Mouse (Mus musculus): ENCODE results near the gene Abca1.

The Abca1 gene

DNA sequence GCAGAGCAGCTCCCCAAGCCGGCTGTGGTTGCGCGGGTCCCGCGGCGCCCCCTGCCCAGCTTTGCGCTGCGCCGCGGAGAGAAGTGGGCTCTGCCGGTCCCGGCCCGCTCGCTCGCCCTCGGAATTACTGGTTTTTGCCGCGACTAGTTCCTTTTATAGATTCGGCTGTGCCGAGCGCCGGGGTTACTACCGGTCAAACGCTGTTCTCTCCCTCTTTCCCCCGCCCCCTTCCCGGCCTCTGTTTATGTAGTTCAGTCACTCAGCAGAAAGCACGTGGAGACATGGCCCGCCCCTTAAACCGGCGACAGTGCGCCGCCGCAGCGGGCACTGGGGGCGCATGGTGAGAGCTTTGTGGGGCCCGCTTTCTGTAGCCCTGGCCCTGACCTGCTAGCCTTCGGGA is at the start of gene Abca1:
Abca1 (minus strand) TSS at position 129 of the 400 bp plus-strand sequence.
- in situ Hi-C loops (cut with MboI, MseI) = loop anchor here (5.0 kb wide), 2 partner anchors 37 to 38 kb away; no protein-coding TSS in a partner anchor

DNA sequence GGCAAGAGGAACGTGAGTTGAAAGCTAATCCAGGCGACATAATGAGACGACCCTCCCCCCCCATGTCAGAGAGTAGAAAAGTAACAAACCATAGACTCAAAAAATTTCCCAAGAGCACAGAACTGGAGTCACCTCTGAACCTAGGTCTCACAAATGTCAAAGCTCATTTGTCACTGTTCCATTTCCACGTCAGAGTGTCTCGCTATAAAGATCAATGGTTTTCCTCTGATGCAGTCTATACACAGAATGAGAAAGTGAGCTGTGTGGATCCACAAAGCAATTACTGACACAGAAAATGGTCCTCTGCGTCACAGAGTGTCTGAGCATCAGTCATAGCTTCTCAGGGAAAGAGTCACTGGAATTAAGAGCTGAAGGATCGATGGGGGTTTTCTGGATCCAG is 44.8 kb upstream of the Abca1 start:
- in situ Hi-C loops (cut with MboI, MseI) = no loop called here

GRCm38 (mm10) chr4:53203595-53204400 is 44.1 kb upstream of the Abca1 start:
- in situ Hi-C loops (cut with MboI, MseI) = no loop called here

DNA sequence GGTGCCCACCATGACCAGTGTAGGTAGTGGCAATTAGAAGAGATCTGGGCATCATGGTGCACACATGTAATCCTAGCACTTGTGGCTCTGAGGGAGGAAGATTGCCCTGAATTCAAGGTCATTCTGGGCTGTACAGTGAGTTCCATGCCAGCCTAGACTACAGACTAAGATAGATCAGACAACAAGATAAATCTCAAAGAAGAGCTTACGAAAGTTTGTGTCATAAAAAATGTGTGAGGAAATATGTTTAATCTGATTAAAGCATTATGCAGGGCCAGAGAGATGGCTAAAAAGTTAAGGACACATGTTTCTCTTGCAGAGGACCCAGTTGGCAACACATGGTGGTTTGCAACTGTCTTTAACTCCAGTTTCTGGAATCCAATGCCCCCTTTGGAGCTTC is 40.6 kb upstream of the Abca1 start:
- in situ Hi-C loops (cut with MboI, MseI) = no loop called here

DNA sequence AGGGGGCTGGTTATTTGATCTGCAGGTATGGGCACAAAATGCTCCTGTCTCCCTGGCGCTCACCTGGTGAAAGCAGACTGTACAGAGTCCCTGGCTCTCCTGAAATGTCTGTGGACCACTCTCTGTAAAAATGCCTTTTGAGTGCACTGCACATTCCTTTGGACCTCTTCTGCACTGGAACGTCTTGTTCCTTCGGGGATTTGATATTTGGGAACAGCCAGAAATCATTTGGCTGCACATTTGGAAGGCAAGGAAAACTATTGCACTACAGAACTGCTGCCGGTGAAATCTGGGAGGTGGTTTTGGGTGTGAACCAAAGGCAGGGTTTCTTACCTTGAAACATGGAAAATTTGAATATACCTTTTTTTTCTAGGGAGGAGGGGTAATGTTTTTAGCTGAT is 38.1 kb upstream of the Abca1 start:
- in situ Hi-C loops (cut with MboI, MseI) = loop anchor here (5.0 kb wide), 1 partner anchor 36 kb away; no protein-coding TSS in a partner anchor

DNA sequence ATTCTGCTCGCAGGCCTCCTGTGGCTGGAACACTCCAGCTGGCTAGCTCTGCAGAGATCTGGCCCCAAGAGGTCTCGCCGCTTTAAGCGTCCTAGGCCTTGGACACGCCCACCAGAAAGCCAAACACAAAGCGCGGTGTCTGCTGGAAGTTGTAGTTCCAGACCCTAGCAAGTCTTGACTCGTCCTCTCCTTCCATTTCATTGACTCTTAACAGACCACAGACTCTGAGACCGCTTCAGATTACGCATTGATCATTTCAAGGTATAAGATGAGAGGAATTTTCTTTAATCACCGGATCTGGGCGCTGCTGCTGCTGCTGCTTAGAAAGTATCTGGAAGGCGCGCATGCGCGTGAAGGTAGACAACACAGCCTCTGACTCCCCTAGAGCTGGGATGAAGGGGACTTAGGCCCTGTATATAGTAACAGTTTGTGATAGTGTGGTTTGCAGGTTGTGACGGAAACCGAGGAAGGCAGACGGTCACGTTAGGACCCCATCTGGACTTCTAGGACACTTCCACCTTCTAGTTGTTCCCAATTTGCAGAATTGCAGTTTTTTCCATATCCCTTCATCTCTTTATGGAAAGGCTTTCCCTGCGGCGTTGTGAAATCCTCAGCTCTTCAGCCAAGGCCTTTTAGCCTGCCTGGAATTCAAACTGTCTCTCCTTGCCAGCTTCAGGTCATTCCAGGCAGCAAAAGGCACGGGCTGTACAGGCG is 36.5 kb upstream of the Abca1 start:
- in situ Hi-C loops (cut with MboI, MseI) = loop anchor here (5.0 kb wide), 1 partner anchor 34 kb away; no protein-coding TSS in a partner anchor

DNA sequence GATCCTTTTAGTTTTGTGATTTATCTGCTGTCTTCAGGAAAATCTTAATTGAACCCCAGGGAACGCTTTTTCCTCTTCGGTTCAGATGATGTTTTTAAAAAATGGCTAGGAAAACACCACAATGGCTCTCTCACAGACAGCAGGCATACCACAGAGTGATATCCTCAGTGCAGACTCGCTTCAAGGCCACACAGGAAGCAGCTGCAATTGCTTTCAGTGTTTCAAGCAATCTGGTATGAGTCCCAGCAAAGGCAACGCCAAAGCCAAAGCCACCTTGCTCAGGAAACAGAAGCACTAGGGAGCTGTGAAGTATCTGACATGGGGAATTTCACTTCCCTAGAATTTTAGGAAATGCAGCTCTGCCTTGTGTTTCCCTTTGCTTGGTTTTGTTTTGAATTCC is 27.4 kb upstream of the Abca1 start:
- in situ Hi-C loops (cut with MboI, MseI) = no loop called here

- in situ Hi-C loops (cut with MboI, MseI) = no loop called here
Measured at GRCm38 (mm10) chr4:53186573-53186972, 26.9 kb upstream of the Abca1 start.

DNA sequence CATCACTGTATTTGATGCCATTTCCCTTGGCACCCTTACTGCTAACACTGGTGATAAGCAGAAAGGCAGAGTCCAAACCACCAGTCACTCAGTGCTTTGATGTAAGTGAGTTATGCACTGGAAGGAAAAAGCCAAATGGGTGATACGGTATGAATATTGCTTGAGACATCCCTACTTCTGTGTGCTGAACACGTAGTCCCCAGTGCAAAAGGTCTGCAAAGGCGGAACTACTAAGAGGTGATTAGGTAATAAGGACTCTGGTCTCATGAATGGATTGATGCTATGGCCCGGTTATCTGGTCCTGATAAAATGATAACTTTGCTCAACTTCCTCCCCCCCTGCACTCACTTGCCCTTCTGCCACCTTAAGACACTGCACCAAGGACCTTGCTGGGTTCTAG is 26.4 kb upstream of the Abca1 start:
- in situ Hi-C loops (cut with MboI, MseI) = no loop called here

GRCm38 (mm10) chr4:53181479-53181878 is 21.8 kb upstream of the Abca1 start:
- in situ Hi-C loops (cut with MboI, MseI) = no loop called here

GRCm38 (mm10) chr4:53179308-53179820 is 19.7 kb upstream of the Abca1 start:
- in situ Hi-C loops (cut with MboI, MseI) = no loop called here

- in situ Hi-C loops (cut with MboI, MseI) = no loop called here
Measured at GRCm38 (mm10) chr4:53178489-53178888, 18.8 kb upstream of the Abca1 start.

GRCm38 (mm10) chr4:53177696-53178095 is 18.0 kb upstream of the Abca1 start:
- in situ Hi-C loops (cut with MboI, MseI) = no loop called here

DNA sequence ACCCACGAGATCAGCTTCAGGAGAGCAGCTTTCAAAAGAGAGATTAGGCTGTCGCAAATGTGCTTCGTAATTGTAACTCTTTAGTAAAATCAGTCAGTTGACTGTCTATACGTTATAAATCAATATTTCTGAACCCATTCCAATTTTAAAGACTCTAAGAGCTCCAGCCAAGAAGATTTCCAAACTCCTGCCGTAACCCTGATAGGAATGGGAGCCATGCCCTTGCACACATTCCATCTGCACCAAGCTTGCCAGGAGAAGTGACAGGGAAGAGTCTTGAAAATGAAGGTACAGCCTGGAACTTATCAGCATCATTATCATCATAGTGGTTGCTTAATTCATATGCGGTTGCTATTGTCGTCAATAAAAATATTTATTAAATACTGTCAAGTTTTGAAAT is 15.2 kb upstream of the Abca1 start:
- in situ Hi-C loops (cut with MboI, MseI) = no loop called here

GRCm38 (mm10) chr4:53170403-53170802 is 10.7 kb upstream of the Abca1 start:
- in situ Hi-C loops (cut with MboI, MseI) = no loop called here

GRCm38 (mm10) chr4:53165231-53165630 is 5.5 kb upstream of the Abca1 start:
- in situ Hi-C loops (cut with MboI, MseI) = no loop called here

- in situ Hi-C loops (cut with MboI, MseI) = no loop called here
Measured at GRCm38 (mm10) chr4:53159176-53159575, 519 bp downstream of the Abca1 start.

DNA sequence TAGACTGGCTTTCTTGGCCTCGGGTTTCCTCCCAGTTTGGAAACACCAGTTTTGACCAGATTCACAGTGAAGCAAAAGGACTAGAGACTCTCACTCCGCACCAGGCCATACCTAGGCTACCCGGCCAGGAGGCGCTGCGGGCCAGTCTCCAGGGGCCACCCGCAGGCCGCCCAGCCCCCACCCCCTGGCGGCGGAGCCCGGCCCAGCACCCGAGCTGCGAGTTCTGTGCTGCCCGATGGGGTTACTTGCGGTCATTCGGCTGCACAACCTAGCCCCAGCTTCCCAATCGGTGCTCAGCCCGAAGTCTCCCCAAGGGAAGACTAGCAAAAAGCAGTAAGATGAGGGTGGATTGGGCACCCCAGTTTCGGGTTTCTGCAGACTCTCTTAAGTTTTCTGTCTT is 1.1 kb downstream of the Abca1 start:
- in situ Hi-C loops (cut with MboI, MseI) = no loop called here

- in situ Hi-C loops (cut with MboI, MseI) = no loop called here
Measured at GRCm38 (mm10) chr4:53155471-53155870, 4.2 kb downstream of the Abca1 start.

- in situ Hi-C loops (cut with MboI, MseI) = no loop called here
Measured at GRCm38 (mm10) chr4:53153711-53154110, 6.0 kb downstream of the Abca1 start.

DNA sequence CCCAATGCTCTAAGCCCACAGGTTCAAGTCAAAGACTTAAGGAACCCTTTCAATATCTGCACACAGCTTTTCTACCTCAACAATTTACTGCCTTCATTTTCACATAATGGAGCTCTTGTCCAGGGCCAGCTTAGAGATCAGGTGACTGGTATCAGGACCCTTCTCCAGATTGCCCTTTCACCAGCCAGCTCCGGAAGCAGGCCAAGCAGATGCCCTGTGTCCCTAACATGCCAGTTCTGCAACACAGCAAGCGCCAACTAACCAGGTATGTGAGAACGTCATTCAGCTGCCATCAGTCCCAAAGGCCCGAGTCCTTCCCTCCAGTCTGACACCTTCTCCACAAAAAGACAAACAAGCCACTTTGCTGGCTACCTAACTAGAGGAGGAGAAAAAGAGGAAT is 6.6 kb downstream of the Abca1 start:
- in situ Hi-C loops (cut with MboI, MseI) = no loop called here

- in situ Hi-C loops (cut with MboI, MseI) = no loop called here
Measured at GRCm38 (mm10) chr4:53152655-53153054, 7.0 kb downstream of the Abca1 start.

DNA sequence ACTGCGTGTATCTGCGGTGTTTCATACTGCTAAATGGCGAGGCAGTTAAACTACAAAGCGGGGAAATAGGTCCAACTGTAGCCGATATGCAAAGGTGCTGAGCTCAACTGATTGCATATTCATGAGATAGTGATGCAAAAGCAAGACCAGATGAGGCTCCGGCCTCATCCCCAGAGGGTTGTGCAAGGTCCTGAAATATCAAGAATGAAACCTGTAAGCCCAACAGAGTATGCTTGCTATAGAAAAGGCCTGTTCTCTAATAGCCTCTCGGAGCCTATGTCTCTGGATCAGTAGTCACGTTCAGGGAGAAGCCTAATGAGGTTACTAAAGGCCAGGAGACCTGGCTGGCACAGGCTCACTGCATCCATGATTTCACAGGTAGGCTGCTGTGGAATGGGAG is 9.2 kb downstream of the Abca1 start:
- in situ Hi-C loops (cut with MboI, MseI) = no loop called here

Data from T-helper 1 cell (primary cell).